Mouse (Mus musculus) liver, postnatal 0 days (tissue): ENCODE measurements around the gene Retsat.

Experiments used
- CTCF ChIP-seq: sonication (generic); IDR thresholded peaks from 2 replicates; pipeline ENCODE4 v1.5.1; 2016; ENCODE audit warnings: antibody characterized with exemption, low read depth
- EP300 ChIP-seq: IDR thresholded peaks from 2 replicates; pipeline ENCODE4 v1.6.1; 2016; ENCODE audit warnings: antibody characterized with exemption, low read depth, mild to moderate bottlenecking

- TF ChIP-seq EP300: no peak
- TF ChIP-seq CTCF: no peak
Observed at GRCm38 (mm10) chr6:72631700-72632099, 33.4 kb downstream of the Retsat start.
